Mouse (Mus musculus) liver, adult 2 months (tissue): ENCODE data around the gene Wdr60.
"Not testable (repeated sequence)": the region's sequence is repeated elsewhere in the genome, so short reads cannot be mapped to it uniquely, and the experiment has no call there.

Source experiments
- CTCF ChIP-seq: fragments of 200-500 bp; IDR thresholded peaks from 2 replicates; pipeline ENCODE4 v1.5.1; 2011; ENCODE audit warnings: low read depth, low read length, control low read depth
- POLR2A ChIP-seq: fragments of 200-500 bp; IDR thresholded peaks from 2 replicates; pipeline ENCODE4 v1.6.1; 2011; ENCODE audit warnings: low read length, control low read depth; ENCODE audit not compliant: insufficient read depth; ENCODE audit errors: extremely low read depth

- TF ChIP-seq POLR2A, CTCF: not testable (repeated sequence)
These were observed 12.3 kb upstream of the Wdr60 start, which contains the start of gene Gm11027 for GRCm38 (mm10) chr12:116275086-116275485.
